Mouse (Mus musculus): ENCODE measurements around the gene Tas2r134.

The Tas2r134 gene

DNA sequence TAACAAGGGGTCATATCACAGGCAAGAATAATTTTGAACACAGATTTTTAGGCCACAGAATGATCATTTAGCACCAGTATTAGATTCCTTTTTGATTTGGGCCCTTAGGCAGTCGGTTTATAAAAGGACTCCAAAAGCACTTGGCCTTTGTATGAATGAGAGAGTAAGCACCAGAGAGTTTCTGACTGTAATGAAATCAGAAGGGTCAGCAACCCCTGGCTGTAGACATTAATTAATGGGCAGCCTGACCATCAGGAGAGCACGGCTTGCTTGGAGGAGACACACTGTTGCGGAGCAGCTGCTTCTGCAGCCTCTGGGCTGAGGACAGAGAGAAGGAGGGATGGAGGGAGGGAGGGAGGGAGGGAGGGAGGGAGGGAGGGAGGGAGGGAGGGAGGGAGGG, 30.4 kb downstream of the Tas2r134 start:
- DNase-seq (ENCODE audit: low read depth) = no peak

DNA sequence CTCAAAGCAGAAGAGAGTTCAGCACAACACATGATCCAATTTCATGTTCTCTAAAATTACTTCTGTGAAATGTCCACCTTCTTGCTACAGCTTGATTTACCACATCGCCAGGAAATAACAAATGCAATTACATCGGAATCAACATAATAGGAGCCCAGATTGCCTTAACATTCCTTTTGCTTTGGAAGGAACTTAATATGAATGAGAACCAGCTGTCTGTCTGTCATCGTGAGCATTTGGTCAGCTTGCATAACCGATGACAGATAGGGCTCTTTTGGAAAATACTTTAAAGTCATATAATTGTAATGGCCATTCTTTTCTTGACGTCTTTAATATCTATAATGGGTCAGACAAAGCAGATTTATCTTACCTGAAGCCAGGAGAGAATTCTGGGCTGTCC, 31.0 kb downstream of the Tas2r134 start:
- DNase-seq (ENCODE audit: low read depth) = no peak

DNA sequence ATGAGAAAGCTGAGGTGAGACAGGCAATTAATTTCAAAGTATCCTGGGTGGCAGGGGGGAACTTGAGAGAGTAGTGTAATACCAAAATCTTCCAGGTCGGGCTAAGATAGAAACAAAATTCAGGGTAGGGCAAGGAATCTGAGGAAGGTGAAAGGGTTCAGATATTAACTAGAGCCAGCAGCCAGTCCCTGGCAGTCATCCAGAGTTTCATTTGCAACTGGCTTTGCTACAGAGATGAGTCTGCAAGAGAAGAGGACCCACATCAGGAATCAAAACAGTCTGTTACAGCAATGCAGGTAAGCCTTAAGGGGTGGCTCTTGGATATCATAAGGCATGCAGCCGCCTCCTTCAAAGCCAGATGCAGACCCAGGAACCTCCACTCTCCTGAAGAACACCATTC, 47.0 kb downstream of the Tas2r134 start:
- no peak for DNase-seq (ENCODE audit: low read depth)

All from c-Kit-positive CD71-positive TER-119-negative erythroid progenitor cells, embryonic 14.5 days (primary cell).